Mouse (Mus musculus) heart, adult 10 weeks (tissue): ENCODE measurements around the gene Slc1a7. TPM values are rescaled to one million over a fixed set of nuclear protein-coding genes. Genes with fewer than 3 reads are reported as not detected.

Experiments used
- polyA plus RNA-seq: library from polyadenylated mRNA; stranded (reverse); fragments of 350-450 nt; fragmentation: Illumina TruSeq; extraction: RNeasy Lipid Tissue Mini Kit (QIAGEN cat#74804); gene quantifications from one replicate; pipeline ENCODE4 v1.2.3, GENCODE M21; 2014; ENCODE audit warnings: low read depth, low replicate concordance

Slc1a7 gene
- 0.65 TPM for polyA plus RNA-seq

GRCm38 (mm10) chr4:107967966-107968682 lies at the start of gene Slc1a7:
TSS of gene Slc1a7 (plus strand) at chr4:107968332.

DNA sequence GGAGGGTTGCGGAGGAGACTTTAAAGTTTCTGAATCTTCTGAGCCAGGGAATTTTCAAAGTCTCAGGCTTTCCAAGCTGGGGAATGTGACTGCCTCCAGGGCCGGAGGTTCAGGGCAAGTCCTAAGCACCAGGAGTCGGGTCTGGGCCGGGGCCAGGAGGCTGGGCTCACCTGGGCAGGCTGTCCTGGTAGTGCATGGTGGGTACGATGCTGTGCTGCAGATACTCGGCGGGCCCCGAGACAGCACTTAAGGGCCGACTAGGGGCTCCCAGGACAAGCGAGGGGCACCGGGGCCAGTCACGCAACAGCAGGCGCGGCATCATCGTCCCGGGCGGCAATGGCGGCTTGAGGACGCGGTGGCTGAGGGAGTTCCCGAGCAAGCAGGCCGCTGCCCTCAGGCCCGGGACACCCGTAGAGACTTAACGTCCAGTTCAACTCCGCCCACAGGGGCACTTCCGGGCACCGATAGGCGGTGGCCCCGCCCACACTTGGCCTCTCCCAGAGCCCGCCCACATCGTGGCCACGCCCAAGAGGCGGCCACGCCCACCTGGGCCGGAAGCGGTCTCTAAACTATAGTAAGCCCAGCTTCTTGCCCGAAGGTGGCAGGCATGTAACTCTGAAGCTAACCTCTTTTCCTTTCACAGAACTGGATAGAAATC lies 44.9 kb upstream of the Slc1a7 start, which contains the start of gene Cpt2:
Gene Cpt2 (minus strand): TSS at position 466 of the 658 bp plus-strand sequence.

Other genes with a start within 250 kb of the Slc1a7 start
- gene Lrp8, start 166.1 kb upstream of the Slc1a7 start, polyA plus RNA-seq = 1.4 TPM
- 68.4 TPM for gene Magoh, start 88.6 kb upstream of the Slc1a7 start, polyA plus RNA-seq
- 68.9 TPM for gene 0610037L13Rik, start 78.5 kb upstream of the Slc1a7 start, polyA plus RNA-seq
- 266 TPM for gene Cpt2, start 44.7 kb upstream of the Slc1a7 start, polyA plus RNA-seq
- 40.8 TPM for gene Podn, start 128.1 kb downstream of the Slc1a7 start, polyA plus RNA-seq
- 541 TPM for gene Scp2, start 176.7 kb downstream of the Slc1a7 start, polyA plus RNA-seq
- gene Echdc2, start 197.1 kb downstream of the Slc1a7 start, polyA plus RNA-seq = 64.5 TPM
- gene Zyg11a, start 249.7 kb downstream of the Slc1a7 start, polyA plus RNA-seq = not detected